Mouse (Mus musculus) hindbrain, embryonic 16.5 days (tissue): Measurements from ENCODE around the gene Scgb1c1. TPM values are rescaled to one million over a fixed set of nuclear protein-coding genes. Genes with fewer than 3 reads are reported as not detected.

Experiments used
- ATAC-seq: fragments of 200-750 bp; cut with Nextera tagmentation; 2 replicates; pipeline ENCODE4 v1.8.0; 2017; ENCODE audit warnings: moderate TSS enrichment, moderate library complexity
- H3K27ac ChIP-seq: fragments of 300-500 bp; sonication (generic); 2 replicates; pipeline ENCODE4 v1.5.1; 2014; ENCODE audit warnings: low read depth, mild to moderate bottlenecking, control low read depth, low read length, moderate library complexity
- H3K27me3 ChIP-seq: fragments of 300-500 bp; sonication (generic); replicated peaks from 2 replicates; pipeline ENCODE4 v1.6.1; 2014; ENCODE audit warnings: low read length; ENCODE audit not compliant: control insufficient read depth, insufficient read depth
- H3K36me3 ChIP-seq: fragments of 300-500 bp; sonication (generic); 2 replicates; pipeline ENCODE4 v1.6.1; 2014; ENCODE audit warnings: mild to moderate bottlenecking, low read length, moderate library complexity, mixed read lengths; ENCODE audit not compliant: control insufficient read depth, insufficient read depth
- H3K4me1 ChIP-seq: fragments of 300-500 bp; sonication (generic); 2 replicates; pipeline ENCODE4 v1.6.1; 2014; ENCODE audit warnings: low read depth, low read length; ENCODE audit not compliant: control insufficient read depth, insufficient read depth
- H3K4me2 ChIP-seq: fragments of 300-500 bp; sonication (generic); 2 replicates; pipeline ENCODE4 v1.6.1; 2014; ENCODE audit warnings: mild to moderate bottlenecking, low read length, control low read depth, moderate library complexity
- H3K4me3 ChIP-seq: fragments of 300-500 bp; sonication (generic); 2 replicates; pipeline ENCODE4 v1.5.1; 2014; ENCODE audit warnings: mild to moderate bottlenecking, low read length, control low read depth, moderate library complexity
- H3K9ac ChIP-seq: fragments of 300-500 bp; sonication (generic); 2 replicates; pipeline ENCODE4 v1.6.1; 2014; ENCODE audit warnings: low read depth, mild to moderate bottlenecking, control low read depth, low read length, moderate library complexity
- H3K9me3 ChIP-seq: fragments of 300-500 bp; sonication (generic); 2 replicates; pipeline ENCODE4 v1.6.1; 2014; ENCODE audit warnings: mild to moderate bottlenecking, low read length, moderate library complexity; ENCODE audit not compliant: control insufficient read depth
- WGBS: fragments of 180-500 bp; shearing (Covaris S2); extraction: QIAGEN DNeasy Blood & Tissue Kit; methylation state at CpG from one replicate; pipeline ENCODE4 v1.1.7; 2014; 5-methylcytosine and 5-hydroxymethylcytosine counted together
- polyA plus RNA-seq: library from polyadenylated mRNA; unstranded; fragments of >200 nt; fragmentation: Nextera tagmentation; extraction: Ambion mirVana; gene quantifications from 2 replicates; pipeline ENCODE4 v1.2.1, GENCODE M21; 2015

Gene Scgb1c1
- polyA plus RNA-seq, 1 experiment from 2014 or later = not detected

- H3K9me3 ChIP-seq = no peaks in the 10 kb centered on the region
- H3K4me1 ChIP-seq = peaks cover 9% of the 10 kb centered on the region
- WGBS = 40% methylated on average over 5 of the region's 5 CpGs
- peak overlapping the region; percentile 67 for H3K4me3 ChIP-seq
- H3K4me2 ChIP-seq = peak overlapping the region; percentile 57
- H3K36me3 ChIP-seq = no peaks in the 10 kb centered on the region
- H3K27me3 ChIP-seq = no peaks in the 10 kb centered on the region
- peak overlapping the region; percentile 74 for H3K9ac ChIP-seq
- peak overlapping the region; percentile 89 for H3K27ac ChIP-seq
- peak; percentile 52 for ATAC-seq
Observed at GRCm38 (mm10) chr7:140821305-140821652, 24.1 kb upstream of the Scgb1c1 start.

- Histone ChIP-seq H3K4me1 (peaks cover 9% of the 10 kb centered on the region), H3K27ac (peak within 1 kb of the TSS; percentile 89), H3K36me3 (no peaks in the 10 kb centered on the region), H3K4me2 (peak within 1 kb of the TSS; percentile 57), H3K9me3 (no peaks in the 10 kb centered on the region), H3K4me3 (peak within 1 kb of the TSS; percentile 67), H3K27me3 (no peaks in the 10 kb centered on the region), H3K9ac (peak within 1 kb of the TSS; percentile 74)
- peak; percentile 89 for ATAC-seq
- 4% methylated on average over 21 of the region's 21 CpGs for WGBS
Observed at GRCm38 (mm10) chr7:140821653-140822329, 23.6 kb upstream of the Scgb1c1 start, which contains the start of gene Zfp941. TSS of gene Zfp941 (minus strand) at chr7:140822178.

DNA sequence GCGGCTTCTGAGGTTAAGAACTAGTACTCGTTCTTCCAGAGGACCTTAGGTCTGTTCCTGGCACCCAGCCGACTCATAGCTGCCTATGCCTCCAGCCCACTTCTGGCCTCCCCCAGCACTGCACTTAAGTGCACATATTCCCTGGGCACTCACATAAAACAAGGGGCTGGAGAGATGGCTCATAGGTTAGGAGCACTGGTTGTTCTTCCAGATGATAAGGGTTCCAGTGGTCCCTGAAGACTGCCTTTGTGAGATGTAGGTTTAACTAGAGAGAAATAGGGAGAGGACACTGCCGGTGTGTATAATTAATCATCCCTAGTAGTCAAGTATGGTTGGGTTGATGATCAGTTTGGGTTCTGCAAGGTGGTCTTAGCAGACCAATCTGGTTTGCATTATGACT, 22.6 kb upstream of the Scgb1c1 start:
- no peak overlapping the region for H3K4me2 ChIP-seq
- H3K36me3 ChIP-seq = no peaks in the 10 kb centered on the region
- H3K4me3 ChIP-seq = no peak overlapping the region
- no peaks in the 10 kb centered on the region for H3K9me3 ChIP-seq
- H3K27ac ChIP-seq = no peak overlapping the region
- ATAC-seq = no peak
- no peak overlapping the region for H3K9ac ChIP-seq
- 89% methylated on average over 4 of the region's 4 CpGs for WGBS
- H3K4me1 ChIP-seq = peaks cover 6% of the 10 kb centered on the region
- no peaks in the 10 kb centered on the region for H3K27me3 ChIP-seq

DNA sequence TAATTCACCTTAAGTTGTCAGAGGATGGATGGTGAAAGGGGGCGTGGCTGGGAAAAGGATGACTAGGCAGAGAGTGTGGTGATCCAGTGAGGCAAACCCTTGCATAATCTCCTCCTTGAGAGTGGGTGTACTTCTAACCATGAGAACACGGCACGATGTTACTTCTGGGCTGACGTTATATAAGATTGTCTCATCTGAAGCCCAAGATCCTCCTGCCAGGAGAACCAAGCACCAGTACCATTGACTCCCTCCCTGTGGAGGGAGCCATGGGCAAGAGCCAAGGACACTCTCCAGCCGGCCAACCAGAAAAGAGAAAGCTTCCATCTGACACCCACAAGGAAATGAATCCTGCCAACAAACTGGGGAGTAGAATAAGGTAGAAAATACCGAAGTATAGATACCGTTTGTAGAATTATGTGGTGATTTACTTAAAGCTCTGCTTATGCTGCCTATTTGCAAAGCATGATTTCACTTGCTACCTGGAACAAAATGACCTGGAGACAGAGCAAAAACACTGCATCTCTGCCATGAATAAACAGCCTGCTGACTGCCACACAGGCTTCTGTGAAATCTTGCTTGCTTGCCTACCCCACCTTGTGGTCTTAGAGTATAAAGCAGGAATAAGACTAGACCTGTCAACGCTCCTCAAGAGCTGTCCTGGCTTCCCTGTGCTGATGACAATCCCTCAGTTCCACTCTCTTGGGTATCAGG, 17.0 kb upstream of the Scgb1c1 start:
- H3K4me3 ChIP-seq = no peak overlapping the region
- H3K27me3 ChIP-seq = no peaks in the 10 kb centered on the region
- ATAC-seq = peak; percentile 80; the same call in 1 of the 2 replicates
- no peak overlapping the region for H3K4me2 ChIP-seq
- H3K9me3 ChIP-seq = no peaks in the 10 kb centered on the region
- no peaks in the 10 kb centered on the region for H3K4me1 ChIP-seq
- H3K36me3 ChIP-seq = no peaks in the 10 kb centered on the region
- WGBS = 36% methylated on average over 8 of the region's 8 CpGs
- no peak overlapping the region for H3K9ac ChIP-seq
- H3K27ac ChIP-seq = no peak overlapping the region

DNA sequence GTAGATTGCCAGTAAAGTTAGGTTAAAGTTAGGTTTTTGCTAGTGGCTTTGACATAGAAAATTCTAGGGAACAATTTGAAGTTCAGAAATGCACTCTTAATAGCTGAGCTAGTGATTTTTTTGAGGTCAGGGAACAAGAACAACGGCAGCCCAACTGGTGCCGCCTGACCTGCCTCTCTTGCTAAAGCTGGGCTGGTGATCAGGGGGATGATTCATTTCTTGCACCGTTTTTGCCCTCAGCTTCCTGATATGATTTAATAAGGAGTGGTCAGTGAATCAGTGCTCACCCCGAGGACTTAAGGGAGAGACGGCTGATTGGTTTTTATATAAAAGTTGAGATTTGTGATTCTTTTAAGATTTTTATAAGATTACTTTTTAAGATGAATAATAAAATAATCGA, 13.9 kb upstream of the Scgb1c1 start:
- Histone ChIP-seq H3K4me3 (no peak overlapping the region), H3K4me2 (no peak overlapping the region), H3K4me1 (no peaks in the 10 kb centered on the region), H3K27me3 (no peaks in the 10 kb centered on the region), H3K9ac (no peak overlapping the region), H3K36me3 (no peaks in the 10 kb centered on the region), H3K9me3 (no peaks in the 10 kb centered on the region), H3K27ac (no peak overlapping the region)
- WGBS = 71% methylated on average over 6 of the region's 6 CpGs
- ATAC-seq = no peak

DNA sequence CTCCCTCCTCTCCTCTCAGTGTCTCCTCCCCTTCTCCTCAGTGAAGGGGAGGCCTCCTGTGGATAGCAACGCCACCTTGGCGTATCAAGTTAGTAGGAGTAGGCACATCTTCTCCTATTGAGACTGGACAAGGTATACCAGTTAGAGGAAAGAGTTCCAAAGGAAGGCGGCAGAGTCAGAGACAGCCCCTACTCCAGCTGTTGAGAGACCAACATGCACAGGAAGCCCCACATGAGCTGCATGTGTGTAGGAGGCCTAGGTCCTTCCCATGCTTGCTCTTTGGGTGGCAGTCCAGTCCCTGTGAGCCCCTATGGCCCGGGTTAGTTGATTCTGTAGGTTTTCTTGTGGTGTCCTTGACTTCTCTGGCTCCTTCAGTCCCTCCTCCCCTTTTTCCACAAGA, 12.0 kb upstream of the Scgb1c1 start:
- Histone ChIP-seq H3K27ac (no peak overlapping the region), H3K4me2 (no peak overlapping the region), H3K9ac (no peak overlapping the region), H3K4me1 (no peaks in the 10 kb centered on the region), H3K36me3 (no peaks in the 10 kb centered on the region), H3K9me3 (no peaks in the 10 kb centered on the region), H3K4me3 (no peak overlapping the region), H3K27me3 (no peaks in the 10 kb centered on the region)
- no peak for ATAC-seq
- 92% methylated on average over 4 of the region's 4 CpGs for WGBS

DNA sequence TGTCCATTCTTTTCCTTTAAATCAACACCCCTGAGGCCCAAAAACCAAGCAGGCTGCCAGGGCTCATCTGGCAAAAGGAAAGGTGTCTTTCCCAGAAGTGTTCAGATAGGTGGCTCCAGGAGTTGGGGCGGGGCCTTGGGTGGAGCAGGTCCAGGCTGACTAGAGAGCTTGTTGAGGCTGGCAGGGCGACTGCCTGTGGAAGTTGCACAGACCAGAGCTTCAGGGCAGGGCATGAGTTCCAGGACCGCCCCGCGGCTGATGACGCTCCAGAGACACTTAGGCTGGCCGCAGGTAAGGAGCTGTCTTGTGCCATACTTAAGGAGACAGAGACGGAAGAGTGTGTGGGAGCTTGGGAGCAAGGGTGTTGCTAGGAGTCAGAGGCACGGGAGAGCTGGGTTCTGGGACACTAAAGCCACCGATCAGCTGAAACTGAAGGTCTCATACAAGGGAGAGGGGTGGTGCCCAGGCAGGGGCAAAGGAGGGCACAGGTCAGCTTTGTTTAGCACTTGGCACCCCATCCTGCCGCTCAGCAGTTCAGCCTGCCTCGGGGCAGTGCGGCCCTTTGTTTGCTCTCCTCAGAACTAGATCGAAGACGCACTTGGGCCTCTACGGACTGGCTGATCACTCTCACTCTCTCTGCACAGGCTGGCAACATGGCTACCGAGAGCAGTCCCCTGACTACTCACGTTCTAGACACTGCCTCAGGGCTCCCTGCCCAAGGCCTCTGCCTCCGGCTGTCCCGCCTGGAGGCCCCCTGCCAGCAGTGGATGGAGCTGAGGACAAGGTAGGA, 10.2 kb upstream of the Scgb1c1 start, which contains the start of gene Urah:
TSS of gene Urah (plus strand) at position 51 of the 790 bp plus-strand sequence.
- ATAC-seq = 0 out of 2 replicates have a peak, but pooled peaks have one; percentile 27
- H3K27ac ChIP-seq = no peak within 1 kb of the TSS

GRCm38 (mm10) chr7:140835758-140836087, 9.6 kb upstream of the Scgb1c1 start:
- no peak overlapping the region for H3K9ac ChIP-seq
- ATAC-seq = no peak
- H3K4me1 ChIP-seq = no peaks in the 10 kb centered on the region
- H3K9me3 ChIP-seq = no peaks in the 10 kb centered on the region
- no peak overlapping the region for H3K4me3 ChIP-seq
- H3K4me2 ChIP-seq = no peak overlapping the region
- WGBS = 89% methylated on average over 2 of the region's 2 CpGs
- H3K36me3 ChIP-seq = no peaks in the 10 kb centered on the region
- H3K27me3 ChIP-seq = no peaks in the 10 kb centered on the region
- H3K27ac ChIP-seq = no peak overlapping the region

More for the DNA sequence above, 10.2 kb upstream of the Scgb1c1 start, which contains the start of gene Urah:
- no peak within 1 kb of the TSS for H3K4me2 ChIP-seq
- H3K36me3 ChIP-seq = no peaks in the 10 kb centered on the region
- H3K4me1 ChIP-seq = no peaks in the 10 kb centered on the region
- no peaks in the 10 kb centered on the region for H3K9me3 ChIP-seq
- WGBS = 50% methylated on average over 20 of the region's 20 CpGs
- H3K9ac ChIP-seq = no peak within 1 kb of the TSS
- H3K4me3 ChIP-seq = no peak within 1 kb of the TSS
- no peaks in the 10 kb centered on the region for H3K27me3 ChIP-seq
